Mouse (Mus musculus): ENCODE results near the gene Qars. TPM values are rescaled to one million over a fixed set of nuclear protein-coding genes. Genes with fewer than 3 reads are reported as not detected.

The Qars gene
- total RNA-seq (2021), result 100 to 1,000 TPM; 144 to 180 TPM
- long read RNA-seq, experiment 1, transcript Qars-201 (24 exons, 2,800 nt), result major isoform, 53 of 65 reads
- long read RNA-seq, experiment 1, partial matches to known transcripts, result 1 of 65 reads
- long read RNA-seq, experiment 1, other reads (novel, unspliced or antisense), result 11 of 65 reads
- long read RNA-seq, experiment 2, transcript Qars-201 (24 exons, 2,800 nt), result major isoform, 216 of 251 reads
- long read RNA-seq, experiment 2, partial matches to known transcripts, result 21 of 251 reads
- long read RNA-seq, experiment 2, other reads (novel, unspliced or antisense), result 14 of 251 reads

DNA sequence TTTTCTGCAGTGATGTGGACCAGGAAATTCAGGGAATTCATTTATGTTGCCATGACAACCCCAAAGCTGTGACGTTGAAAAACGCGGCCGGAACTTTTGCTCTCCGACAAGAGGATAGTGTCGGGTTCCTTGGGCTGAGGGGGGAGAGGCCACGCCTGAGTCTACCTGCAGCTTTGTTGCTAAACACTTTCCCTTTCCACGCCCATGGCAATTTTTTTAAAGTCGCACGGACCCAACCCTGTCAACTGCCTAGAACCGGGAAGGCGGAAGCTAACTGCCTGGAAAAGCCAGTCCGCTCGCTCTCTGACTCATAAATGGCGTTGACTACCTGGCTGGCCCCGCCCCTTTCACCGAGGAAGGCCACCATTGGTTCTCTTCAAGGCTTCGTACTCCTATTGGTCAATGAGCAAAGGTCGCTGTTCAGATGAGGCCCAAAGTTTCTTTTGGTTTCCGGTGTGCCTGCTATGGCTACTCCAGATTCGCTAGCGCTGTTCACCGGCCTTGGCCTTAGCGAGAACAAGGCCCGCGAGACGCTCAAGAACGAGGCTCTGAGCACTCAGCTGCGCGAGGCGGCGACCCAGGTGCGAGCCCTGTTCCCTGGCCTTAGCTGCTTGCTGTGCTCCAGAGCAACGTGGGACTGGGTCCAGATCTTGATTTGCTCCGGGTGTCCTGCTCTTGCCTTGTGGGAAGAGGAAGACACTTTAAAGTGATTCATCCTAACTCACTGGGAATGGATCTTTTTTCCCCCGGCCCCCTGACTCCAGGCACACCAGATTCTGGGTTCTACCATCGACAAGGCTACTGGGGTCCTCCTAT lies at the start of gene Qars:
Qars (plus strand) TSS at position 88 of the 816 bp plus-strand sequence.
- DNase-seq (ENCODE audit: low spot score in 2 of 2), result peak; percentile 88

GRCm38 (mm10) chr9:108459939-108460318 lies 47.6 kb upstream of the Qars start:
- DNase-seq (ENCODE audit: low spot score in 2 of 2), result no peak

- peak; percentile 85 to 86 for DNase-seq (ENCODE audit: low spot score in 2 of 2)
These were observed 47.0 kb upstream of the Qars start, which contains the start of gene Ccdc71 for GRCm38 (mm10) chr9:108460319-108461178. TSS of gene Ccdc71 (plus strand) at chr9:108460527.

DNA sequence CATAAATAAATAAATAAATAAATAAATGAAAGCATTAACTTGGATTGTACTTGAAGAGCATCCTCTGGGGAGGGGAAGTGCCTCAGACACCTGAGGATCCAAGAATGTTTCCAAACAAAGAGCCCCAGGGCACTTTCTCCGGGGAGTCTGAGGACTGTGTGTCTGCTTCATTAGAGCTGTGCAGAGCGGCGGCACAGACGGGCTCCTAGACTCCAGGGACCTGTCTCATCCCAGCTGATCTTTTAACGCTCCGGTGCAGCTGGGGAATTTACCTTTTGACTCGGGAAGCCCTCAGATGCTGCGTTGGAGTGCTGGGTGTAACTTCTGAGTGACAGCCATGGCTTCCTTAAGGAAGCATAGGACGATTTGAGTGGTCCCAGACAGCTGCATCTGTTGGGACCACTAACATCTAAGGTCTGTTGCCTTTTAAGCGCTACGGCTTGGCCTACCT lies 46.3 kb upstream of the Qars start, which contains the start of gene Klhdc8b:
Klhdc8b (minus strand) TSS at position 401 of the 451 bp plus-strand sequence.
- no peak for DNase-seq (ENCODE audit: low spot score in 2 of 2)

GRCm38 (mm10) chr9:108461675-108462074 lies 45.8 kb upstream of the Qars start:
- no peak for DNase-seq (ENCODE audit: low spot score in 2 of 2)

DNA sequence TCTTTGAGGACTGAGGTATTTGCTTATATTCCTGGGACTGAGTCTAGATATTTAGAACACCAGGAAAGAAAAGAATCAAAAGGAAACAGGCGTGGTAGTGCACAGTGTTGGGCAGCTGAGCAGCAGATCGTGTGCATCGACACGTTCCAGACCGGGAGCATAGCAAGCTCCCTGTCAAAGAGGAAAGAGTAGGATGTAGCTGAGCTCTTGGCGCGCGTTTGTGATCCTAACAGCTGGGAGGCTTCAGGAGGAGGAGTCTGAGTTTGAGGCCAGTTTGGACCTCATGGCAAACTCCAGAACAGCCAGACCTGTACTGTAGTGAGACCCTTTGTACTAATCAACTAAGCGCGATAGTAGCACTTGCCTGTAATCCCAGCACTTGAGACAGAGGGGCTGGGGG lies 45.3 kb upstream of the Qars start:
- no peak for DNase-seq (ENCODE audit: low spot score in 2 of 2)

DNA sequence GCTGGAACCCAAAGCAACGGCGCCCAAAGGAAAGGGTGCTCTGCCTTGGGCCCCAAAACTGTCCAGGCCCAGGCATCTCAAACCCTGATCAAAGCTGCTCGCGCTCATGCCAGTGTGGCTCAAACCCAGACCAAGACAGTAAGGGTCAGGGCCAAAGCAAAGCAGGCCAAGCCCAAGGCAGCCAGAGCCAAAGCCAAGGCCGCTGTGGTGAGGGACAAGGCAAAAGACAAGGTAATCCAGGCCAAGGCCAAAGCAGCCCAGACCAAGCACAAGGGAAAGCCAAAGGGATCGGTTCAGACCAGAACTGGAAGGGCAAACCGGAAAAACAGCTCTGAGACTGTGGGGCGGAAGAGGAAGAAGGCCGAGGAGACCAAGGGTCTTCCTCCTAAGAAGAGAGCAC lies 43.8 kb upstream of the Qars start:
- DNase-seq (ENCODE audit: low spot score in 2 of 2), result no peak

DNA sequence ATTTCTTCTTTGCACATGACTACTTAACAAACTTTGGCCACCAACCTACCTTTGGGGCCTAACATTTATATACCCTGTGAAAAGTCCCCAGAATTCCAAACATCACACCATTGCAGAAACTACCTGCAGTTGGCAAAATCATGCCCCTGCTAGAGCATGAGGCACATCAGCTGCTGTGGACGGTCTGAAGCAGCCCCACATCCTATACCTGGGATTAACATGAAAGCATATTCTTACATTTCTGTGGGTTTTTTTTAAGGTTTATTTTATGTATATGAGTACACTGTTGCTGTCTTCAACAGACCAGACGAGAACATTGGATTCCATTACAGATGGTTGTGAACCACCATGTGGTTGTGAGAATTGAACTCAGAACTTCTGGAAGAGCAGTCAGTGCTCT lies 41.3 kb upstream of the Qars start:
- no peak for DNase-seq (ENCODE audit: low spot score in 2 of 2)

- DNase-seq (ENCODE audit: low spot score in 2 of 2), result no peak
These were observed 38.1 kb upstream of the Qars start for GRCm38 (mm10) chr9:108469430-108469829.

DNA sequence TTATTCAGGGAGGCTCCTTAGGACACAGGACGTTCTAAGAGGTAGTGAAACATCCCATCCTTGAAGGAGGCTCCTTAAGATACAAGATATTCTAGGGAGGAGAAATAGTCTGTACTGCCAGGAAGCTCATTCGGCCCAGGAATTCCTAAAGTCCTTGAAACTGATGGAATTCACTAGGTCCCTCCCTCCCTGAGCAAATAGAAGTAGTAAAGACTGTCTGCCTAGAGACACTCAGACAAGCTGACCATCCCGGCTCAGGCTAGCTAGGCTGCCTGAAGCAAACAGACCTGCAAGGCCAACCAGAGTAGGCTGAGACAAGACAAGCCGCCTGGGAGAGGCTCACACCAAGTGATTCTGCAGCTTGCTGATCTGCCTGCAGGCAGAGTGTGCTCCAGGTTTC lies 37.7 kb upstream of the Qars start:
- DNase-seq (ENCODE audit: low spot score in 2 of 2), result no peak

DNA sequence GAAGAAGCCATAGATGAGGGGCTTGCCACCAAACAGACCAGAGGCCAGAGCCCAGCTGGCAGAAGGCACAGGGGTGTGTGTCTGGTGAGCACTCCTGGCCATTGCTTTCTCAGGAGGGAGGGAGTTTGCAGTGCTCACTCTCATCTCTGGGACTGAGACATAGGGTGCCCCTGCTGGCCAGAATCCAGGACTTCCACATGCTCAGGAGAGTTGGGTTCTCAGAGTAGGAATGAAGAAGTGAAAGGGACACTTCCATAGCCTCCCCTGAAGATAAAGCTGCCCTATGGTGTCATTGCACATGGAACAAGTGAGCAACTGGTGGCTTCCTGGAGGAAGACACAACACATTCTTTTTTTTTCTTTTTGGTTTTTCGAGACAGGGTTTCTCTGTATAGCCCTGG lies 33.0 kb upstream of the Qars start:
- no peak for DNase-seq (ENCODE audit: low spot score in 2 of 2)

DNA sequence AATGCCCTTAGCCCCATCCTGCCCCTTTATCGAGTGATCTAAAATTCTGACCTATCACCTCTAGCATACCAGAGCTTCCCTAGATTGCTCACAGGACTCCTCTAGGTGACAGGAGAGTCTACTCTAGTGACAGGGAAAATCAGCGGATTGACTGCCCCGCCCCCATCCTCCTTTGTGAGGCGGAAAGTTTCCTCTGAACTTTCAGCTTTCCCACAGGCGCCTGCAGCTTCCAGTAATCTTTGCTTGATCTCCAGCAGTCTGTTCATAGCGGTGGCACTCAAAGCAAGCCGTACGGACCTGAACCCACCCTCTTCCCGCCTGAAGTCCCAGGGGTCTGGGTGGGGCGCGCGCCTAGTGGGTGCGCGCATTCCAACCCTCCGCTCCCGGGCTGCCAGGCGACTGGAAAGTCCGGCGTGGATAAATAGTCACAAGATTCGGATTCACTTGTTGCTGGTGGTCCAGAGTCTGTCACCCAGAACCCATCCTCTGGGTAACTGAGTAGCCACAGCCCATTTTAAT lies 28.8 kb upstream of the Qars start:
- peak; percentile 77 for DNase-seq (ENCODE audit: low spot score in 2 of 2)

GRCm38 (mm10) chr9:108479241-108479640 lies 28.3 kb upstream of the Qars start:
- no peak for DNase-seq (ENCODE audit: low spot score in 2 of 2)

DNA sequence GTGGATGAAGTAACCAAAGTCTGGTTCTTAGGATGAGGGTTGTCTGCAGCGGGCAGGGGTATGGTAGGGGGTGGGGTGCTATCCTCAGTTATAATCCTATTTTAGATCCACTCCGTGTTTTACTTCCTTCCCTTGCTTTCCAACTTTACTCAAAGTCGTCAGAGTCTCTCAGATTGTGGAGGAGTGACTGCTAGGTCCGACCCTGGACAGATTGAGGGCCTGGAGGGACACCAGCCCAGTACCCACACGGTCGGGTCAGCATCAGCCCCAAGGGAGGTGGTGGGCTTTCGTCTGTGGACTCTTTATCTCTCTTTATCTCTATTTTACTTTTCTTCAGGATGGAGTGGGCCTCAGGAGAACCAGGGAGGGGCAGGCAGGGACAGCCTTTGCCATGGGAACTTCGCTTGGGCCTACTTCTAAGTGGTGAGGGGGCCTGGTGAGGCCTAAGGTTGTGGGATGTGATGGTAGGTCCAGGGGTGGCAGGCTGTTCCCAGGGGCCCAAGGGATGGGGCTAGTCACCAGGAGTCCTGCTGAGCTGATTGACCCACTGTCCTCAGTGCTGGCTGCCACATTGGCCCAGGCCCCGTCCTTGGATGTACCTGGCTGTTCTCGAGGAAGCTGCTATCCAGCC lies 27.7 kb upstream of the Qars start, which contains the start of gene Lamb2:
Lamb2 (plus strand) TSS at position 16 of the 631 bp plus-strand sequence.
- DNase-seq (ENCODE audit: low spot score in 2 of 2), result peak in 1 of 2 experiments; percentile 43

DNA sequence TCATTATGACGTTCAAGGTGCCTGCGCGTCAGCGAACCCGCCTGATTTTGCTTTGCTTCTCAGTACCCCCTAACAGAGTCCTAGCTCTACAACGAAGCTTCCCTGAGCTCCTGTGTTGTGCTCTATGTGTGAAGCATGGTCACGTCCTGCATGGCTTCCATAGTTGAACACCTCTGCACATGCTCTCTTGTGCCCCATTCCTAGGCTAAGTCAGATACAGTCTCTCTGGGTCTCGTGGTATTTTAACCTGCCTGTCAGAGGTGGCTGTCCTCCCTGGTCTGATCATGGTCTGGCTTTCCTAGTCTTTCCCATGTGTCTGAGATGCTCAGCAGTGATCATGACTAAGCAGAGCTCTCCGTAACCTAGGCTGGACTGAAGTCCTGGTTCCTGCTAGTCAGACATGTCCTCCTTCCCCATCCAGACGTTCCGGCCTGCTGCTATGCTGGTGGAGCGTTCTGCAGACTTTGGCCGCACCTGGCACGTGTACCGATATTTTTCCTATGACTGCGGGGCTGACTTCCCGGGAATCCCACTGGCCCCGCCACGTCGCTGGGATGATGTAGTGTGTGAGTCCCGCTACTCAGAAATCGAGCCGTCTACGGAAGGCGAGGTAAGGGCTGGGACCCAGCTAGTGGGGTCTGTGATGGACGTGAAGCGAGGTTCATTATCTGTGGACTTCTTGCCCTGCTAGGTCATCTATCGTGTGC lies 26.5 kb upstream of the Qars start:
- DNase-seq (ENCODE audit: low spot score in 2 of 2), result peak in 1 of 2 experiments; percentile 18

DNA sequence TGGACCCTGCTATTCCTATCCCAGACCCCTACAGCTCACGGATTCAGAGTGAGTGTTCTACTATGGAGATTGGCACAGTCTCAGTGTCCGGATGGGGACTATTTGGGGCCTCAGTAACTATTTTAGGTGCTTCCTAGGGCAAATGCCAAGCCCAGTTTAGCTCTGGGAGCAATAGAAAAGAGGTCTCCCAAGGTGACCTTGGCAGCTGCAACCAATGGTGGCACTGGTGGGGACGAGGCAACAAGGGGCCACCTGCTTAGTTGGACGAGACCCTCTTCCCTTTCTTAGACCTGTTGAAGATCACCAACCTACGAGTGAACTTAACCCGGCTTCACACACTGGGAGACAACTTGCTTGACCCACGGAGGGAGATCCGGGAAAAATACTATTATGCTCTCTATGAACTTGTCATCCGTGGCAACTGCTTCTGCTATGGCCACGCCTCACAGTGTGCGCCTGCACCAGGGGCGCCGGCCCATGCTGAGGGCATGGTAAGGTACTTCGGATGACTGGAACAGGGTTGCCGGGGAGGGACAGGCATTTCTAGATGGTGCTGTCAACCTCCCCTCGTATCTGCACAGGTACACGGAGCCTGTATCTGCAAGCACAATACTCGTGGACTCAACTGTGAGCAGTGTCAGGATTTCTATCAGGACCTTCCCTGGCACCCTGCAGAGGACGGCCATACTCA lies 25.8 kb upstream of the Qars start:
- no peak for DNase-seq (ENCODE audit: low spot score in 2 of 2)

DNA sequence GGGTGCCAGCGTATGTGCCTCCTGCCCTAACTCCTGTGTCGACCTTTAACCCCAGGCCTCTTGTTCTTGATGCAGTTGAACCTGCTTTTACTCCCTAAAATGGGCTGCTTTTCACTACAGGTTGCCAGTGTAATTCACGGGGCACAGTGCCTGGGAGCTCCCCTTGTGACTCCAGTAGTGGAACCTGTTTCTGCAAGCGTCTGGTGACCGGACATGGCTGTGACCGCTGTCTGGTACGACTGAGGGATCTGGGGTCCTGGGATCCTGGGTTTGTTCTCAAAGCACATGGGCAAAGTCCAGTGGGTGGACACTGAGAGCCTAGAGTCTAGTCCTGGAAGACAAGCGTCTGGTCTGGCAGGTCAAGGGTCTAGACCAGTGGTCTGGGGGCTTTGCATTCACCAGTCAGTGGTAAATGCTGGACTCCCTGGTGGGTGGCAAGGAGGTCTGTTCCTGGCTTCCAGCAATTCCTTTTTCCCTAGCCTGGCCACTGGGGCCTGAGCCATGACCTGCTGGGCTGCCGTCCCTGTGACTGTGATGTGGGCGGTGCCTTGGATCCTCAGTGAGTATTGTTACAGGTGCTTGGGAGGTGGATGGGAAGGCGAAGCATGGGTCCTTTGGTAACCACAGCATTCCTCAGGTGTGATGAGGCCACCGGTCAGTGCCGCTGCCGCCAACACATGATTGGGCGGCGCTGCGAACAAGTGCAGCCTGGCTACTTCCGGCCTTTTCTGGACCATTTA lies 24.3 kb upstream of the Qars start:
- DNase-seq (ENCODE audit: low spot score in 2 of 2), result no peak

- peak in 1 of 2 experiments; percentile 19 for DNase-seq (ENCODE audit: low spot score in 2 of 2)
These were observed 23.5 kb upstream of the Qars start for GRCm38 (mm10) chr9:108484021-108484420.

Measured in adrenal gland, adult 18-20 months (tissue).